Mouse (Mus musculus): Measurements from ENCODE around the gene Slain2.
"Not testable (repeated sequence)": the region's sequence is repeated elsewhere in the genome, so short reads cannot be mapped to it uniquely, and the experiment has no call there.

Gene Slain2

GRCm38 (mm10) chr5:72899255-72899654, 14.8 kb upstream of the Slain2 start:
- CTCF ChIA-PET, result no interaction called here

GRCm38 (mm10) chr5:72901866-72902265, 12.2 kb upstream of the Slain2 start:
- CTCF ChIA-PET, result no interaction called here

- CTCF ChIA-PET, result no interaction called here
These were observed 11.8 kb upstream of the Slain2 start for GRCm38 (mm10) chr5:72902312-72902711.

GRCm38 (mm10) chr5:72902876-72903516, 11.1 kb upstream of the Slain2 start:
- CTCF ChIA-PET, result no interaction called here

GRCm38 (mm10) chr5:72904903-72905790, 9.0 kb upstream of the Slain2 start:
- CTCF ChIA-PET, result no interaction called here

- CTCF ChIA-PET, result interaction anchor here (0.6 kb wide), 1 partner anchor 24 kb away, joined by 3 read pairs; no protein-coding TSS in a partner anchor
These were observed 6.7 kb upstream of the Slain2 start for GRCm38 (mm10) chr5:72907402-72907801.

- CTCF ChIA-PET, result no interaction called here
These were observed 5.7 kb upstream of the Slain2 start for GRCm38 (mm10) chr5:72908324-72908936.

GRCm38 (mm10) chr5:72909363-72909762, 4.7 kb upstream of the Slain2 start:
- CTCF ChIA-PET, result no interaction called here

GRCm38 (mm10) chr5:72910373-72910772, 3.7 kb upstream of the Slain2 start:
- CTCF ChIA-PET, result interaction anchor here (0.6 kb wide), 1 partner anchor 178 kb away, joined by 7 read pairs; no protein-coding TSS in a partner anchor

- CTCF ChIA-PET, result interaction anchor here (0.6 kb wide), 2 partner anchors 11 to 32 kb away, joined by 3 to 6 read pairs; no protein-coding TSS in a partner anchor
These were observed 2.8 kb upstream of the Slain2 start for GRCm38 (mm10) chr5:72911284-72911683.

- CTCF ChIA-PET, result interaction anchor here (0.6 to 0.8 kb wide), 2 partner anchors 46 to 716 kb away, joined by 3 to 11 read pairs; no protein-coding TSS in a partner anchor
These were observed 793 bp downstream of the Slain2 start for GRCm38 (mm10) chr5:72914633-72915561.

- CTCF ChIA-PET, result no interaction called here
These were observed 1.9 kb downstream of the Slain2 start for GRCm38 (mm10) chr5:72916048-72916447.

GRCm38 (mm10) chr5:72916851-72917250, 2.7 kb downstream of the Slain2 start:
- CTCF ChIA-PET, result interaction anchor here (0.5 kb wide), 1 partner anchor 45 kb away, joined by 4 read pairs; no protein-coding TSS in a partner anchor

- CTCF ChIA-PET, result interaction anchor here (0.6 kb wide), 1 partner anchor 249 kb away, joined by 10 read pairs; no protein-coding TSS in a partner anchor
These were observed 6.3 kb downstream of the Slain2 start for GRCm38 (mm10) chr5:72920416-72920815.

GRCm38 (mm10) chr5:72921171-72921570, 7.1 kb downstream of the Slain2 start:
- CTCF ChIA-PET, result interaction anchor here (0.6 kb wide), 1 partner anchor 250 kb away, joined by 10 read pairs; no protein-coding TSS in a partner anchor

GRCm38 (mm10) chr5:72922796-72923195, 8.7 kb downstream of the Slain2 start:
- CTCF ChIA-PET, result no interaction called here

- CTCF ChIA-PET, result interaction anchor here (0.5 kb wide), 1 partner anchor 120 kb away, joined by 3 read pairs; no protein-coding TSS in a partner anchor
These were observed 13.0 kb downstream of the Slain2 start for GRCm38 (mm10) chr5:72927074-72927473.

GRCm38 (mm10) chr5:72933026-72933675, 19.0 kb downstream of the Slain2 start:
- CTCF ChIA-PET, result no interaction called here

- CTCF ChIA-PET, result not testable (repeated sequence)
These were observed 24.3 kb downstream of the Slain2 start for GRCm38 (mm10) chr5:72938421-72938820.

GRCm38 (mm10) chr5:72939311-72939710, 25.2 kb downstream of the Slain2 start:
- CTCF ChIA-PET, result no interaction called here

Data from spleen, embryonic (tissue).